Mouse (Mus musculus): ENCODE data around the gene Ghdc.

The Ghdc gene

DNA sequence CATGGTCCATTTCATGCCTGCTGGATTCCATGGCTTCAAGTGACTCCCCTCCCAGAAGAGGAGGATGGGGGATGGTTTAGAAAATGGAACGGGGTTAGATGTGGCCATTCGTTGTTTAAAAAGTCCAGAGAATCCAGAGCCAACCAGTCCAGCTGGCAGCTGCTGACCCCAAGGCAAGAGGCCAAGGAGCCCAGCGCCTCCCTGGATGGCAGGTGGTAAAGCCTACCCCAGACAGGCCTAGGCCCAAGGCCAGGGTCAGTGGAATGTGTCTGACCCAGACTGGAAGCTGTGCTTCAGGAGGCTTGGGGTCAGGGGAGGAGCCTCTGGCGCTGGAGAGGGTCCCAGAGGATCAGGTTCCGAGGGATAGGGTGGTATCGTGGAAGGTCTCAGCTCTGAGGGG is 29.4 kb downstream of the Ghdc start:
- peak; percentile 48 for DNase-seq

GRCm38 (mm10) chr11:100738749-100739148 is 32.0 kb downstream of the Ghdc start:
- DNase-seq: no peak

GRCm38 (mm10) chr11:100738066-100738604 is 32.6 kb downstream of the Ghdc start, which contains the start of gene Rab5c:
TSS of gene Rab5c (minus strand) at chr11:100738215.
- DNase-seq: peak; percentile 99

DNA sequence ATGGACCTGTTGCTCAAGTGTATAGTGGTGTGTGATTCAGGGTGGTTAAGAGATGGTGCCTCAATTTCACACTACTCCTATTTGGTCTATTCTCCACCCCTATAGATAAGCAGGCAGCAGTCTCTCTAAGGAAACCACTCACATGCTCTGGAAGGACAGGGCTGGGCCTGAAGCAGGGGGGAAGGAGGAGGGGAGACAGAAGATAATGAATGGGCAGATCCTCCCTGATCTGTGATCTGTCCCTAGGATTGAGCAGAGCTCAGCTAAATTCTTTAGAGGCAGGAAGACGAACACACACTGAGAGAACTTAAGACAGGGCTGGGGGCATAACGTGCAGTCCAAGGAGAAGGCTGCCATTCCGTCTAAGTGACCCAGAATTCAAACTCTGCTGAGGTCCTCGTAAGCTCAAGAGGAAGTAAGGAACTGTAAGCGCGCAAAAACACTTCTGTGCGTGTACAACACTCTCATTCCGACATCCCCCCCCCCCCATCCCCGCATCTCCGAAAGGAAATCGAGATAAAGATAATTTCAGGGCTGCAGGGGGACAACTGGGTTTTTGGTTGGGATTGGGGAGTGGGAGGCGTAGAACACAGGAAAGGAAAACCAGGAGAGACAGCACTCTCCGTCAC is 33.5 kb downstream of the Ghdc start:
- peak; percentile 28 for DNase-seq

DNA sequence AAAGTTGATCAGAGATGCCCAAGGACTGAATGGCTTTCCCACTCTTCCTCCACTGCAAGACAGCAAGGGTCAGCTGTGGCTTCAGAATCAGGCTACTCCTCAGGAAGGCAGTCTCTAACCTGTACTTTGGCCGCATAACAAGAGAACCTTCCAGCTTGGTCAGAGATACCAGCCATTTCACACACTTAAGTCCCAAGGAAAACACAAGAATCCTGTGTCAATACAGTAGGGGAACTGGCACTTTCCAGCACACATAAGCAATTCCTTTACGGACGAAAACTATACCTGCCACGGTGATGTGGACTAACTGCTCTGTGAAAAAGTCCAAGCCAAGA is 34.0 kb downstream of the Ghdc start:
- peak; percentile 25 for DNase-seq

- peak; percentile 23 for DNase-seq
Observed at GRCm38 (mm10) chr11:100735954-100736745, 34.6 kb downstream of the Ghdc start.

DNA sequence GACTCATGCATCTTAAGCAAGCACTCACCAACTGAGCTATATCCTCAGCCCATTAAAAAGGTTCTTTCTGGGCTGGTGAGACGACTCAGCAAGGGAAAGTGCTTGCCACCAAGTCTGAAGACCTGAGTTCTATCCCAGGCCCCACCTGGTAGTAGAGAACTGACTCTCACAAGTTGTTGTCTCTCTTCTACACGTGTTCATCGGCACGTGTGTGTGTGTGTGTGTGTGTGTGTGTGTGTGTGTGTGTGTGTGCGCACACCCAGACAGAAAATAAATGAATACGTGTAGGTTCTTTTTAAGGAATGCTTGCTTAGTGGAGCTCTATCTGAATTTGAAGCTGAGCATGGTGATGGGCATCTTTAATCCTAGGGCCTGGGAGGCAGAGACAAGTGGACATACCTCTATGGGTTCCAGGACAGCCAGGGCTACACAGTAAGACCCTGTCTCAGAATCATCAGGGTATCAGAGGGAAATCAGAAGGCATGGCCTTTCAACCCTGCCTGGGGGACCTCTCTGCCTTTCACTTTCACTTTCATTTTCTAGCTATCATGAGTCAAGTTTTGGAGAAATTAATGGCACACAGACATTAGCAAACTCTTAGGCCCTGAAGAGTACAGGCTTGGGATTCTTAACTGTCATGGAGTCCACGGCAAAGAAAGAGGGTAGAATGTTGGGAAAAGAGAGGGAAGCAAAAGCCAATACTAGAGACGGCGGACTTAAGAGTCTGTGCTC is 35.5 kb downstream of the Ghdc start:
- DNase-seq: no peak

- peak; percentile 40 for DNase-seq
Observed at GRCm38 (mm10) chr11:100730477-100731205, 40.1 kb downstream of the Ghdc start.

DNA sequence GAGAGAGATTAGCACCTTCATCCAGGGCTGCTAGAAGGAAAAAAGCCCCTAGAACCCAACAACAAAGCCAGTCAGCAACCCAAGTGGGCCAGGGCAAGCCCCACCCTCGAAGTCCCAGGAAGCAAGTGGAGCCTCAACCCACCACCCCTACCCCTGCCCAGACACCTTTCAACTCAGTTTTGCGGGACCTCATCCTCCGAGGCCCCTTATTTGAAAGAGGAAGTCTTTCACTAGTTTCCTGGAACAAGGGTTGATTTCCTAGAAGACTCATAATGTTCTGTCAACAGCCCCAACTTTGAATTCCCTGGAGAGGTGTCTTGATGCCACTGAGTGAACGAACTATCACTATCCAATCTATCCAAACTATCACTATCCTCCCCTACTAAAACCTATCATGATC is 40.8 kb downstream of the Ghdc start:
- DNase-seq: no peak

DNA sequence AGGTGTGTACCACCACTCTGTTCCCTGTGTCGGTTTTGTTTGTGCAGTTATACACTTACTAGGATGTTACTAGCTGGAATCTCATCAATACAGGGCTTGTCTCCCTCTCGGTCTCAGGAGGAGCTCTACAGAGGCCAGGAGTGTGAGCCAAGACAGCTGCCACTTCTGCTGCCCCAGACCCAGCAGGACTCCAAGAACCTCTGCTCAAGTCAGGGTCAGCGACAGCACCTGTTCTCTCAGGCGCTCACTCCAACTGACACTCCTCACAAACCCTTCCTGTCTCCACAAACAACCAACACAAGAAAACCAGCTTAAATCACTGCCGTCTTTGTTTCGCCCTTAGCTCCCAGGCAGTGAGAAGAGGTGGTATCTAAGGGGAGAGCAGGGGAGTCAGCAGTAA is 42.2 kb downstream of the Ghdc start:
- DNase-seq: no peak

DNA sequence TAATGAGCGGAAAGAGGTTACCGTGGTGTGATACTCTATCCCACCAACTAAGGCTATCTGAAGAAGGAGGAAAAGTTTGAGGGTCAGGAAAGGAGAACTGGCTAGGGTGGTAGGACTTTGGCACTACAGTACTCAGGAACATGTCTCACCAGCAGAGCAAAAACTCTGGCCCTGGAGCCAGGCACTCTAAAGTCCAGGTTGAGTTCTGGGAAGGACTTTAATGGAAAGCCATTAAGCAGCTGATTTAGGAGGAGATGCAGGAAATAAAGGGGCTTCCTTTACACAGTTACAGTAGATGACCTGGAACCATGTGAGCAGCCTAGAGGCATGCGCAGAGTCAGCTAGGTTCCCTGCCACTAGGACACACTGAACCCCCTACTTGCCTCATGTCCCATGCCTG is 43.6 kb downstream of the Ghdc start:
- DNase-seq: no peak

DNA sequence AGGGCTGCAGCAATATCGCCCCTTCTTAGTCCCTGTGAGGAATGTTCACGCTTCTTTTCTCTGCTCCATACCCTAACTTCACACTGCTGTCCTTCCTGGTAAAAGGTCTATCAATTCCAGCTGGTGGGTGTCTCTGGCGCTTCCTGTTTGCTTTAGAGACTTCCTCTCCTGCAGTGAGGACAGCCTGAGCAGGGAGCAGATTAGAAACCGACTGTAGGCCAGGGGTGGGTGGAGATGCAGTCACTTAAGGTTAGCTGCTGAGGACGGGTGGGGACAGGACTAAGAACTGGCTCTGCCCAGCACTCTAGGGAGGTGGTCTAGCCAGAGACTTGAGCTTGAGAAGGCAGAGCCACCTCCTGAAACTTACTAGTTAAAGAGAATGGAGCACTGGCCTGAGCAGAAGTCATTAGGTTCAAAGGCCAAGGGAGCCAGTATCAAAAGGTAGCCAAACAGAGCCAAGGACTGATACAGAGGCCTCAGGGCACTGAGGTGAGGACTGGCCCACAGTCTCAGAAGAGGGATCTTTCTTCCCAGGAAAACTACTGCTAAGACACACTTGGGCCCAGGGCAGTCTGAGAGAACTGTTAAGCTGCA is 45.7 kb downstream of the Ghdc start:
- DNase-seq: peak; percentile 45

- DNase-seq: no peak
Observed at GRCm38 (mm10) chr11:100722493-100723028, 48.2 kb downstream of the Ghdc start.

DNA sequence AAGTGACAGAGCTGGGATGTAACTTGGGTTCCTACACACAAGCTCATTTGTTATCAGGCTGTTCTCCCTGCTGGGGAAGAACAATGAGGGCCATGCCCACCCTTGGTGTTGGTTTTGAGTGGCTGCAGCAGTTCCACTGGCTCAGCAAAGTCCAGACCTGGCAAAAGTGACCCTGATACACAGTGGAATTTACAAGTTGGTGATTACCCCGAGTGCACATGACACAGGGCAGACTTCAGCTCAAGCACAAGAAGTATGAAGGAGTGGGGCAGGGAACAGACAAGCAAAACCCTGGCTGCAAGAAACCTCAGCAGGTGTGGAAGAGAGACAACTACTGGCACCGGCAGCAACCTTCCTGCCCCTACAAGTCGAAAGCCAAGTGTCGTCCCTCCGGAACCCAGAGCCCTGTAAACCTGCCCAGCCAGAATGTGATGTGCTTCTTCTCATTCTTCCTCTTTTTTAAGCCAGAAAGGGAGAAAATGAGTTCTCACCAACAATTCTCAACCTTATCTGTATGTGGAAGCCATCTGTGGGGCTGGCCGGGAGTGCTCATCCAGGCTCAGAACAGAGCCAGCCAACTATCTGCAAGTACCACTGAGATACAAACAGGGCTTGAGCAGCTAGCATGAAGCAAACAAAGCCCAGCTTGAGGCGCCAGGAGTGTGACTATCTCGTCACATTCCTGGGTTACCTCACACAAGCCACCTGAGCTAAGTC is 48.8 kb downstream of the Ghdc start:
- peak; percentile 57 for DNase-seq

- DNase-seq: no peak
Observed at GRCm38 (mm10) chr11:100721254-100721653, 49.5 kb downstream of the Ghdc start.

- DNase-seq: no peak
Observed at GRCm38 (mm10) chr11:100720345-100720744, 50.4 kb downstream of the Ghdc start.

DNA sequence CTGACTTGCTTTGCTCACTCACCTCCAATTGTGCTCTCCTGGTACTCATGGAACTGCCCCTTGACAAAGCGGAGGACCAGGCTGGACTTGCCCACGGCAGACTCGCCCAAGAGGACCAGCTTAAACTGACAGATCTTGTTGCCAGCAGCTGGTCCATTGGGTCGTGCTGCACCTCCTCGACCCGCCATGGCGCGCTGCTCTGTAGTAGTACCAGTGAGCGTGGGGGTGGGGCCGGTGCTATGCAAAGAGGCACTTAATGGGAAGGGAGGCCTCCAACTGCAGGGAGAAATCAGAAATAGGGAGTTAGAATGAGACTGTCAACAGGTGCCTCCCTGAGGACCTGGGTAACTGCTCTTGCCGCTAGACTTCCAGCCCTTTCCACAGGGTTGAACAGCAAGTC is 50.9 kb downstream of the Ghdc start:
- DNase-seq: peak; percentile 48

DNA sequence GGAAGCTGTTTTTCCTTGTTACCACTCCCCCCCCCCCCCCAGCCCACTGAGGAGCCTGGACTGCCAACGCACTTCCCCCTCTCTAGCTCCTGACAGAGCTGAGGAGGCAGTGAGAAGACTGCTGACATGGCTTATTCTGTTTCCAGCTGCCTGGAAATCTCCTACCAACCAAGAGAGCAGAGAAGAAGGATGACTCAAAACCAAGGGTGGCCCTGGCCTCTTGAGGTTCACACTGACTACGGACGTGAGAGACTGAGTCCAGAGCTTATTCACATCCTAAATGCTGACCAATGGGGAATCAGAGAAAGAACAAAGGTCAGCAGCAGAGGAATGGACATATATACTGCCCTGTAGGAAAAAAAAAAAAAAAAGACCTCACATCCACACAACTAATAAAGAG is 51.4 kb downstream of the Ghdc start:
- DNase-seq: no peak

DNA sequence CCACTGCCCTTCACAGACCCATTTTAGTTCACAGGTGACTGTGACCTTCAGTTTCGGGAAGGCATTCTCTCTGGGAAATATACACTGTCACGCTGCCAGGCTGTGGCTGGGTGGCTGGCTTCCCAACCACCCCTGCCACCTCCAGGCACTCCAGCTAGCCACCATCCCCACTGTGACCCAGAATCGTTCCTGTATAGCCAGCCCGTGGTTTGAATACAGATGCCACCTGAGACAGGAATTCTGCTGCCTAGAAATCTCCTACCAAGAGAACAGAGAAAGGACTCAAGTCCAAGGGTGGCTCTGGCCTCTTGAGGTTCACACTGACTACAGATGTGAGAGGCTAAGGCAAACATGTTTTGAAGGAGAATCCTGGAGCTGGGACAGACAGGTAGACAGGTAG is 51.9 kb downstream of the Ghdc start:
- no peak for DNase-seq

DNA sequence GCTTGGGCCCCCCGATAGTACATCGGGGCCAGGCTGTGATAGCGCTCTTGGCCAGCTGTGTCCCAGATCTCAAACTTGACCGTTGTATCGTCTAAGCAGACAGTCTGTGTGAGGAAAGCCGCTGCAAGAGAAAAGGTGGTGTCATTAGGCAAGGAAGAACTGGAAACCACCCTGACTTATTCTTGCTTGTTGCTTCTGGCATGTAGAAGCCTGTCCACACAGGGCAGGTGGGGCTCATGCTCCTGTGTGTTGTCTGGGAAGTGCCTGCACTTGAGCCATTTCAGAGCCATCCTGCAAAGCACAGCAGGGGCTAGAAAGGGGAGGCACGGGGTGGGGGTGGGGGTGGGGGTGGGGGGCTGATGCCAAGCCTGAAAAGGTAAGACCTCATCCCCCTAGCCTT is 52.3 kb downstream of the Ghdc start:
- DNase-seq: no peak

DNA sequence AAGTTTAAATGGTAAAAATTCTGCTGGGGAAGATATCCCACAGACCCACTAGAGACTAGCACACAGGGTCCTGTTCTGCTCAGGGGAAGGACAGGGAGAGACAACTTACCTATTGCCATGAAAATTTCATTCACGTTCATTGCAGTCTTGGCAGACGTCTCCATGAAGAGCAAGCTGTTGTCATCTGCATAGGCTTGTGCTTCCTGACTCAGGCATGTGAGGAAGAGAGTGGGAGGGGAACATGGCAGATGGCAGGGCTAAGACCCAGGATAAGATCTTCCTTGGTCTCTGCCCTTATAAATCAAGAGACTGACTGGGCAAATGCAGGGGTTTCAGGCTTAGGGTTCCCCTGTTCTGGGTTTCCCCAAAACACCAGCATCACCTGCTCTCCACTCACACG is 54.1 kb downstream of the Ghdc start:
- DNase-seq: no peak

Data from kidney, postnatal 10 days (tissue).